Mouse (Mus musculus) spleen, embryonic (tissue): ENCODE measurements around the gene Slc35a3.
"Not testable (repeated sequence)": the region's sequence is repeated elsewhere in the genome, so short reads cannot be mapped to it uniquely, and the experiment has no call there.

Experiments
- CTCF ChIA-PET: fragments of 350-600 bp; sonication (Branson Sonifier 250); formaldehyde crosslinking; loops from one replicate; lab custom pipeline; 2022; lab: Charles Lee

Slc35a3 gene

DNA sequence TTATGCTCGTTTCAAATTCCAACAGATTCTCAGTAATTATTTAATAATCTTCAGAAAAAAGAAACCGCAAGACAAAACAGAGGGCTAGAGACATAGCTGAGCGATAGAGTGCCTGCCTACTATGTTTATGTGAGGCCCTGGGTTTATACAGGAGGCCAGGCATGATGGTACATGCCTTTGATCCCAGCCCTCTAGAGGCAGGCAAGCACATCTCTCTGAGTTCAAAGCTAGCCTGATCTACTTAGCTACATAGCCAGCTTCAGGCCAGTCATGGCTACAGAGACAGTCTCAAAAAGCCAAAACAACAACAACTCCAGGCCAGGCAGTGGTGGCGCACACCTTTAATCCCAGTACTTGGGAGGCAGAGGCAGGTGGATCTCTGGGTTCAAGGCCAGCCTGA lies 11.0 kb downstream of the Slc35a3 start:
- CTCF ChIA-PET, result interaction anchor here (0.6 kb wide), 1 partner anchor 109 kb away, joined by 4 read pairs; no protein-coding TSS in a partner anchor

DNA sequence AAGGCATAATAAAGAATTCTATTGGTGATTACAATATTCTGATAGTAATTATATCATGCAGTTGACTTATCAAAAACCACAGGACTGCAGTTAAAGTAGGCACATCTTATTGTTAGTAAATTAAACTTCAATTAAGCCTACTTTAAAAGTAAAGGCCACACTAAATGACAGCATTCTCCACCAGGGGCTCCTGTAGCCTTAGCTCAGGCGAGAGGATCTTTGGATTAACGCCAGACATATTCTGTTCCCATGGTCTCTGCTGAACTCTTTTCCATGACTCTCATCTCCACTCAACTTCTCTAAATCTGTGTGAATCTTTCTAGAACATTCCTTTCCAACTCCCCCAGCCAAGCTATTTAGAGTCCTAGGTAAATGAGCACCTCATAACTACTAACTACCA lies 13.8 kb downstream of the Slc35a3 start:
- CTCF ChIA-PET, result no interaction called here

DNA sequence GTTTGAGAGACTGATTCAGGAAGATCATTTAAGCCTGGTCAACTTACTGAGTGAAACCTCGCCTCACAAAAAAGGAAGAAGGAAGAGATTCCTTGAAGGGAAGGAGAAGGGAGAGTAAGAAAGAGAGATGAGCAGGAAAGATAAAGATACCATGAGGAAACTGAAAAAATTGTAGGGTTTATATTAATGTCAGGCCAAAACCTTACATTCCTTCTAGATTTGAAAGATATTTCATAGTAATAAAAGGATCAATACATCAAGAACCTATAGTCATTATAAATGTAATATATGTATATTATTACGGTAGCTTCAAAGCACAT lies 17.0 kb downstream of the Slc35a3 start:
- CTCF ChIA-PET, result no interaction called here

DNA sequence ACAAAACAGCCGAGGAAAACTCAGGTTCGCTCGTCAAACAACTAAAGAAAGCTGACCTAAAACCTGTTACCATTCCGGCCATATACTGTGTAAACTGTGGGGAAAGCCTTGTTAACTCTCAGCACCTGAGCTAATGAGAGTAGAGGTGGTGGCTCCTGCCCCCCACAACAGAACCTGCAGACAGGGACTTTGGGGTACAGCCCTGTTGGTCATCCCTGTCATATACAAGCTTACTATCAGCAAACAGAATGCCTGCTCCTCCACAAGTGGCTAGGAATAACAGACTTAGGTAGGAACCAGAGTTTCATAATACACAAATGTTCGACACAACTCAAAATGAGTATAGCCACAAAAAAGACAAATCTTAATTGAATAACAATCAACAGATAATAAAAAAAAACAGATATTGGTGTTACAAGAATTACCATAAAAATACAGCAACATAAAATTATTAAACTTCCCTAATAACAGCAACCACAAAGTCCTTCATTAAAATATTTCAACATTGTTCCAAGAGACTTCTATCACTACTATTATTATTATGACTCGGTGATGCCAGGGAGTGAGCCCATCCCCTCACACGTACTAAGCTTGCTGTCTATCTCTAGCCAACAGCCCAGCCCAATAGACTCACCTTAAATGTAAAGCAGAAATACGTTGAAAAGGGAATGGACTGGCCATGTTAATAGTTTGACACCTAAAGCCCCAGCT lies 17.5 kb downstream of the Slc35a3 start:
- CTCF ChIA-PET, result no interaction called here

DNA sequence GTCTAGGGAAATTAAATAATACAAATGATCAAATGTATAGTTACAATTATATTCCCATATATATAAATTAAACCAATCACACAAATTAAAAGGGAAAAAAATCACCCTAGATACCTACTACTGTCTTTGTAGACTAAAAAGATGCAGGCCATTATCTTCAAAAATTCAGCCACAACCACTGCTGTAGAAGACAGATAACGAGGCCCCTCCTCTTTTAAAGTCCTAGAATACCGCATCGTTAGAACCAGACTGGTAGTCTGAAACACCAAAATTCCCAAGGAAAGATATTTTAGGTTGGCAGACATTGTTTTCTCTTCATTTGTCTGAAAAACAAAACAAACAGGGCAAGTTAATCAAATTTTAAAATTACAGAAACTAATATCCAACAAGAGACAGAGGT lies 18.3 kb downstream of the Slc35a3 start:
- CTCF ChIA-PET, result no interaction called here

DNA sequence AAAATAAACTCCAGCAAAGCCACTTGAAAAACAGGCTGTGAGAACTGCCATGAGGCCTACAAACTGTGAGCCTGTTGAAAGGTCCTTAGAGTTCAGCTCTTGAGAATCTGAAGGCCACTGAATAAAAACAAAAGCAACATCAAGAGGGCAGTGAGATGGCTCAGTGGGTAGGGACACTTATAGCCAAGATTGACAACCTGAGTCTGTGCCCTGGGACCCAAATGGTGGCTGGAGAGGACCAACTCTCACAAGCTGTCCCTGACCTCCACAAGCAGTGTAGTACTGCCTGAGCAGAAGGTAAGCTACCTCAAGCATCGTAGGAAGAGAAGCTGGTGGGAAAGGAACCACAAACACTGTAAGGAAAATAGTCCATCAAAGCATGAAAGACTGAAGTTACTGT lies 31.5 kb downstream of the Slc35a3 start, which contains the start of gene Gm43191:
Gene Gm43191, minus strand, starts transcription at position 101 of the 400 bp plus-strand sequence.
- CTCF ChIA-PET, result no interaction called here

DNA sequence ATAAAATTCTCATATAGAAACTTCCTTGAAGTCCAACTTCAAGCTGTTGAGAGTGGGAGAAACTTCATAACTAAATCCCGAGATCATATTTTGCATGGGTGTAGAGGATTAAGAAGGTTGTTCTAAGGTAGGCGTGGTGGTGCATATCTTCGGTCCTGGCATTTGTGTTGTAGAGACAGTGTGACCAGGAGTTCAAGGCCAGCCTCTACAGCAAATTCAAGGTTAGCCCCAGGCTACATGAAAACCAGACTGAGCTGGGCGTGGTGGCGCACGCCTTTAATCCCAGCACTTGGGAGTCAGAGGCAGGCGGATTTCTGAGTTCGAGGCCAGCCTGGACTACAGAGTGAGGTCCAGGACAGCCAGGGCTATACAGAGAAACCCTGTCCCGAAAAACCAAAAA lies 48.4 kb downstream of the Slc35a3 start:
- CTCF ChIA-PET, result interaction anchor here (0.6 kb wide), 1 partner anchor 214 kb away, joined by 3 read pairs; no protein-coding TSS in a partner anchor

DNA sequence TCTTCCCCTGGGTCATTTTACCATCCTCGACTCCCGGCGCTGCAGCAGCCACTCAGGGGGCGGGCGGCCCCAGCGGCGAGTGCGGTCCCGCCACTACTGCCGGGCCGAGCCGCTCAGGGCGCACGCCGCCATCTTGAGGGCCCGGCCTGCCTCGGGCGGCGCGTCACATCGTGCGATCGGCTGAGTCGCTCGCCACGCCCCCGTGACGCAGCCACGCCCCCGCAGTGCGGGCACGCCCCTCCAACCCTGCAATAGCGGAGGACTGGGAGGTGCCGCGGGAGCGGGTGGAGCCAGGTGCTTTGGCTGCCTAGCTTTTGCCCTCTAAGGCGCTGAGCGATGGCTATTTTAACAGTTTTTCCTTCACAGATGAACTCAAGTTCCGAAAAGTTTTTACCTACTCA lies 50.2 kb downstream of the Slc35a3 start, which contains the start of gene Mfsd14a:
Gene Mfsd14a, minus strand, starts transcription at position 215 of the 401 bp plus-strand sequence.
- CTCF ChIA-PET, result no interaction called here

DNA sequence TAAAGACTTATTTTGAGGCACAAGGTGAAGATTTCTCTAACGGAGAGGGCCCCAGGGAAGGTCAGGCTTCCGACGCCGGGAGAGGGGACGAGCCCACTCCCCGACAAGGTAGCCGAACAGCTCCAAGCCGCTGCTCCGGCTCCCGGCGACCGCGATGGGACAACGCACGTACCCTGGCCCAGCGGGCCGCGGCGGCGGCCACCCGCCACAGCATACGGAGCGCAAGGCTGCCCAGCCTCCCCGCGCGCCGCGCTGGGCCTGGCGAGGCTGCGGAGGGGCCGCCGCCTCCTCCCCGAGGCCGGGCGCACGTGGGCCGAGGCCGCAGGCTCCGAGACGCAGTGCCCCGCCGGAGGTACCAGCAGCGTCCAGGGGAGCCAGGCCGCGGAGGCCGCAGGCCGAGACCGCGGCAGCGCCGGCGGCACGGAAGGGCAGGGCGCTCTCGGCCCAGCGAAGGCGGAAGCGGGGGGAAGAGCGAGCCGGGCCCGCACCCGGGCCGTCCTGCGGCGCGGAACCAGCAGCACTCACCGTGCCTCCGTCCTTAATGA lies 50.7 kb downstream of the Slc35a3 start:
- CTCF ChIA-PET, result no interaction called here

DNA sequence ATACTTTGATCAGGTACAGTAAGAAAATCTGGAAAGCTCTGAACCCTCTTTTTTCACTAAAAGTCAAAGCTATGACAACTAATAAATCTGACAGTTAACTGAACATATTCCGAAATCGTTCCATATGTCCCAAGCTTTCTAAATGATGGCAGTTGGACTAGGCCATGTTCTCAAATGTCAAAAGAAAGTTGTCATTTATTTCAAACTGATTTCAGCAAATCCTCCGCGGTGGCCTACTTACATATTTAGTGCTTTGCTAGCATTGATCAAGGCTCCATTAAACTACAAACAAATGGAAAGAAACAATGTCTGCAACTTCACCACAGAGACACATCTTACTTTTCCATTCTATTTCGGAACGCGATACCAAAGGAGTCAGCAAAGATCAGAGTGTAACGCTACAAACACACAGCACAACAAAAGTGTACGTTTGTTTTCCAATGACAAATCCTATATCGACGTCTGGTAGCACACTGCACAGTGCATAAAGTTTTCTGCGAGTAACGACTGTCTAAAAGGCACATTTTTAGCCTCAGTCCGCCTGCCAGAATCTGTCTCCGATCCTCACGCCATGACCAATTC lies 51.3 kb downstream of the Slc35a3 start:
- CTCF ChIA-PET, result no interaction called here

DNA sequence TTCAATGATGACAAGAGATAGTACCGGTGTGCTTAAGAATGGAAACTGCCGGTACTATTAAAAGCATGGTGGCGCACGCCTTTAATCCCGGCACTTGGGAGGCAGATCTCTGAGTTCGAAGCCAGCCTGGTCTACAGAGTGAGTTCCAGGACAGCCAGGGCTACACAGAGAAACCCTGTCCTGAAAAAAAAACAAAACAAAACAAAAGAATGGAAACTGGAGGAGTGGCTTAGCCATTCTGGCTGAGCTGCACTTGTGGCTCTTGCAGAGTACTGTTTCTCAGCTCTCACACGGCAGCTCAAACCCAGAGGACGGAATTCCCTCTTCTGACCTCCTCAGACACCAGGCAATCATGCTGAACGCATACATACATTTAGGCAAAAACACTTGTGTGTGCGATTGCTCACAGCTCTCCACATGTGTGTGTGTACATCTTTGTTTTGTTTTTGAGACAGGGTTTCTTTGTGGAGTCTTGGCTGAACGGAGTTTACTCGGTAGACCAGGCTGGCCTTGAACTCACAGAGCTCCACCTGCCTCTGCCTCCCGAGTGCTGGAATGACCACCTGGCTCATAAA lies 52.7 kb downstream of the Slc35a3 start:
- CTCF ChIA-PET, result no interaction called here

DNA sequence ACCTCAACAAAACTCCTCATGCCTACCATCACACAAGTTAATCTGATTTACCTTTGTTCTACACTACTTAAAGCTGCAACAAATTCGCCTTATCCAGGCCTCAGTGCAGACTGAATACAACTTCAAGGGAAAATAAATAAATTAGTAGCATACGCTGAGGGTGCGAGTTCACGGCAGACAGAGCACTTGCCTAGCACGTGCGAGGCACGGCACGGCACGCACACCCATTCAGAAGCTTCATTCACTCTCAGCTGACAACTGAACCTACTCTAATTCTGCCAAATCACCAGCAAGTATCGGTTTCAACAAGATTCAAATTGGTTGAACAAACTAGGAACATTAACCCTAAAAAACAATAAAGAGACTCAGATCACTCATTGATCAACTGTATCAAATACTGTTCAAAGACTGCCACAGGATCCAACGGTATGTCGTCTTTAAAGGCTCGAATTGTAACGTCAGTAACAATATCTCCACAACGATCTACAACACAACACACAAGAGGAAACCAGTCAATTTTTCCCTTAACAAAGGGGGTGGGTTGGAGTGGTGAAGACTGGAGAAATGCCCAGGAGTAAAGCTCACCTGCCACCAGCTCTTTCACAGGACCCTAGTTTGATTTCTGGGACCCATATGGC lies 53.6 kb downstream of the Slc35a3 start:
- CTCF ChIA-PET, result no interaction called here

DNA sequence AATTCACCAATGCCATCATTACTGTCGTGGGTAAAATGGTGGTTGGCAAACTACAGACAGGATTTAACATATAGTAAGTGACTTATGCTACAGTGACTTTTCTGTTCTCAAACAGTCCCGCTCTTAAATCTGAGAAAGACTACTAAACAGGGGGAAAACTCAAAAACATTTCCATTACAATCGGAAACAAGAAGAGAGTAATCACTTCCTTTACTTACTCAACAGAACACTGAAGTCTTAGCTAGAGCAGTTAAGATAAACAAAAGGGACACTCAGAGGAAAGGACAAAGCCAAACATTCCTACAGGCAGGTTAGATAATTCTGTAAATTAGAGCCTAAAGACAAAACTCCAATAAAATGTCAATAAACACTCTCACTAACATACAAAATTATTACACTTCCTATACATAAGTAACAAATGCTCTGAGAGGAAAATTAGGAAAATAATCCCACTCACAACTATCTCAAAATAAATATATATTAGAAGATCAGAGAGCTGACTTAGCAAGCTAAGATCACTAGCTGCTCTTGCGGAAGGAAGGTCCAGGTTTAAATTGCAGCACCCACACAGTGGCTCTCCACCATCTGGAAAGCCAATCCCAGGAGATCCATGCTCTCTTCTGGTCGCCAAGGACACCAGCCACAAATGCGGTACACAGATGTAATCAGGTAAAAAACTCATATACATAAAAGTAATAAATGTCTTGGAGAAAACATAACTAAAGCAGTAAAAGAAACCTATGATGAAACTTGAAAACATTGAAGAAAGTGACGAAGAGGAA lies 56.3 kb downstream of the Slc35a3 start:
- CTCF ChIA-PET, result no interaction called here

DNA sequence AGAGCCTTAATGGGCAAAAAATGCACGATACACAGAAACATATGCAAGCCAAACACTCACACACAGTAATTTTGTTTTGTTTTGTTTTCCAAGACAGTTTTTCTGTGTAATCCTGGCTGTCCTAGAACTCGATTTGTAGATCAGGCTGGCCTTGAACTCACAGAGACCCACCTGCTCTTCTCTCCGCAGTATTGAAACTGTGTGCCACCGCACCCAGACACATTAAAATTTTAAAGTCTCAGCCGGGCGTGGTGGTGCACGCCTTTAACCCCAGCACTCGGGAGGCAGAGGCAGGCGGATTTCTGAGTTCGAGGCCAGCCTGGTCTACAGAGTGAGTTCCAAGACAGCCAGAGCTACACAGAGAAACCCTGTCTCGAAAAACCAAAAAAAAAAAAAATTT lies 58.6 kb downstream of the Slc35a3 start:
- CTCF ChIA-PET, result not testable (repeated sequence)

DNA sequence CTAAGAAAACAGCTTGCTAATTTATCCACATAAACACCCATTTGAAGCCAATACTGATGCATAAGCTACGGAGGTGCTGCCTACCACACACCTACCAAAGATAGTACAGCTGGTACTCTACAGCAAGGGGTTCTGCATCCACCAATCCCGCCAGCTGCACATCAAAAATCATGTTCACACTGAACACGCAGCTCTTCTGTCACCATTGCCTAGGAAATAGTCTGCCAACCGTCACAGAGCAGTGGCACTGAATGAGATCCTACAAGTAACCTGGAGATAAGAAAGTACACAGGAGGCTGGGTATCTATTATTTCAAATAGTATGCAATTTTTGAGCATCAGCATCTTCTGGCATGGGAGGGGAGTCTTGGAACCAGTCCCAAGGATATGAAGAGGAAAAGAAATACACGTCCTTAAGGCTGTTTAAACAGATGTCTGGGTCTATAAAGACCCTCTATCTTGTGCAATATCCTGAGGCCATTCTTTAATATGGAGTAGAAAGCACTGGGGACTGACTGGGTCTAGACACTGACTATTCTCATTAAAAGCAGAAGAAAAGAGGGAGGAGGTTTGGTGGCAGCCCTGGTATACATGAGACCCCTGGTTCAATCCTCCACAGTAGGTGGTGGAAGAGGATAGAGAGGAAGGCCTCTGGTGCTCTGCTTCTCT lies 59.2 kb downstream of the Slc35a3 start:
- CTCF ChIA-PET, result no interaction called here

DNA sequence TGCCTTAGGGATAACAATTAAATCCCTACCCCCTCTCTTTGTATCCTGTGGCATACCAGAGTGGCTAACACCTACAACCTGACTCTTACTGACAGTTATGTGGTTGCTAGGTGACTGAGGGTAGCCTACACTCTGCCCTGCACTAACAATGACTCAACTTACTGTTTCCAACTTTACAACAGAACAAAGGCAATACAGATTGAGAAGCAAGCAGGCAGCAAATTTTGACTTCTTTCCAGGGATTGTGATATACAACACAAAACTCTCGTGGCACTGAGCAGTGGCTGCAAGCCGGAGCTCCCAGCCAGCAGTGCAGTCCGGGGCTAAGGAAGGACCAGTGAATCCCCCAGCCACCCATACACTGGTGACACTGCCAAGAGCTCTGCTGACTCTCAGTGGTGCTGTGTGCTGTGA lies 60.6 kb downstream of the Slc35a3 start:
- CTCF ChIA-PET, result no interaction called here

DNA sequence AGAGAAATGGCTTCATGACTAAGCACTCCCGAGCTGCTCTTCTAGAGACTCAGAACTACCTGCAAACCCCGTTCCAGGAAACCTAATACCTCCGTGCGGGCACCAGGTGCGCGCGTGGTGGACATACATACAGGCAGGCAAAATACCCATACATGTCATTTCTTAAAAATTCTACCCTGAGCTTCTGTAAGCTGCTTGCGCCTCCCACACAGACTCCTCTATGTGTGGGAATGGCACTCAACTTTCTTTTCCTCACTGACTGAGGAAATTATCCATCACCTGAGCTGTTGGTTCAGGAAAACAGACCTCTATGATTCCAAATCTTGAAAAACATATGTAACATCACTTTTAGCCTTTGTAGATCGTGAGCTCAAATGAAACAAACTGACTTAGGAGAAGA lies 61.9 kb downstream of the Slc35a3 start:
- CTCF ChIA-PET, result no interaction called here

DNA sequence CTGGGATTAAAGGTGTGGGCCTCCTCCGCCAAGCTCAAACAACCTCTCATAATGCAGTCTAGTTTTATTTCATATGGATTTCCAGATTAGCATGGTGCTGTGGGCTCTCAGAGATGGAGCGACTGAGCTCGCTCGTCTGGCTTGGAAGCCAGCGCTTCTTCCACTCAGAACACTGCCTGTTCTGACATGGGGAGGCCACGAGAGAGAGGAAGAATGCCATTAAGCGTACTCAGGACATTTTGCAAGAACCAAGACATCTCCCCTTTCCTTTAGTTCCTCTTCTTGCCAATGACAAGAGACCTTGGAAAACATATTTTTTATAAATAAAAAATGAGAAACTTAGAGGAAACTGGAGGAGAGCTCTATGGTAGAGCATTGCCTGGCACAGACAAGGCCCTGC lies 63.8 kb downstream of the Slc35a3 start:
- CTCF ChIA-PET, result no interaction called here

DNA sequence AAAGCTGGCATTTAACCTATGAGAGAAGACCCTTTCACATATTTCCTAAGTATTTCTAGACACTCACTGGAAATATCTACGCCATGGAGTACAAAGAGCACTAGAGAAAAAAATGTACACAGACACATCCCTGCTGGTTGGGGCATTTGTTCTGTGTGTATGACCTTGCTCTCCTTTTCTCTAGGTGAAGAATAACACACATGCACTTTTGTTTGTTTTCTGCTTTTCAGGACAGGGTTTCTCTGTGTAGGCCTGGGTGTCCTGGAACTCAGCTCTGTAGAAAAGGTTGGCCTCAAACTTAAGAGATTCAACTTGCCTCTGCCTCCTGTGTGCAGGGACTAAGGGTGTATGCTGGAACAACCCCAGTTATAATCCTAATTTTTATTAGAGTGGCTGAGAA lies 66.2 kb downstream of the Slc35a3 start:
- CTCF ChIA-PET, result no interaction called here

DNA sequence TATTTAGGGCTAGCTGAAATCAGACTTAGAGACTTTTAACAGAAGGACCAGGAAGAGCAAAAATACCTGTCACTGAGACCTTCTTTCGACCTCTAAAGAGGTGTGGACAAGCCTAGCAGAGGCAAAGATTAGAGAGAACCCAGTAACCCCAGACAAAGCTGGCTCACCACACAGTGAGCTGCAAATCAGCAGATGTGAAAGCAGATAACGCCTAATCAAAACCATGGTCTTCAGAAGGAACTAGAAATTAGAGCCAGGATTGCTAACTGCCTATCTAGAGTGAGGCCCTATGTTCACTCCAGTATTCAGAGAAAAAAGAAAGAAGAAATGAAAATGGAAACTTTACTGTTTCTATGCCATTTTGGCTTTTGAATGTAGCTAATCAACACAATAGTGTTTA lies 70.3 kb downstream of the Slc35a3 start:
- CTCF ChIA-PET, result no interaction called here

DNA sequence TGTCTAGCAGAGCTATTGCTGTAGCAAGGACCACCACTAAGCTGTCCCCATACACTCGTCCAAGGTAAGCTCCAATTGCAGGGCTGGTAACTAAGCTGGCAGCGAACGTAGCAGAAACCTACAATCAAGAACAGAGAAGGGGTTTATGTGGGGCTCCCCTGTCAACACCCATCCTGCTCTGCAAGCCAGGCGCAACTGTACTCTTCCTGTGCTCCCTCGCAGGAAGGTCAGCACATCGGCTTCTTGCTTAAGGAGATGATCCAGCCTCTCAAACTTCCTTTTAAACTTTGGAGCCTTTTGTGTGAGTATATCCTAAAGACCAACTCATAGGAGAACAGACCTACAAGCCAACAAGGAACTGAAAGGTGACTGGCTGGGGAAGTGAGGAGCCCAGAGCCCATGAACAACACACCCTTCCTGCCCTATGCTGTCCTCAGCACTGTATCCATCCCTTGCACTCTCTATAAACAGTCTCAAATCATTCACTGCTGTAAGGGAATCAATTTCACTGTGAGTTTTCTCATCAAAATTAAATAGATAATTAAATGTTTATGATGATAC lies 70.7 kb downstream of the Slc35a3 start:
- CTCF ChIA-PET, result no interaction called here
